Mouse (Mus musculus) olfactory bulb, adult 2 months (tissue): ENCODE data around the gene Ism2.

Source experiments
- CTCF ChIP-seq: fragments of 200-500 bp; IDR thresholded peaks from 2 replicates; pipeline ENCODE4 v1.5.1; 2012; ENCODE audit warnings: low read depth, mild to moderate bottlenecking, low read length, moderate library complexity; ENCODE audit not compliant: insufficient read depth
- POLR2A ChIP-seq: fragments of 200-500 bp; IDR thresholded peaks from 2 replicates; pipeline ENCODE4 v1.6.1; 2012; ENCODE audit warnings: mild to moderate bottlenecking, low read depth, low read length, moderate library complexity; ENCODE audit not compliant: insufficient read depth

- TF ChIP-seq CTCF (no peak), POLR2A (no peak)
Measured at GRCm38 (mm10) chr12:87238632-87239031, 60.9 kb downstream of the Ism2 start, which contains the start of gene Noxred1.
